Mouse (Mus musculus) erythroblast, embryonic 14.5 days (primary cell): ENCODE data around the gene Gm47995.
"Not testable (repeated sequence)": the region's sequence is repeated elsewhere in the genome, so short reads cannot be mapped to it uniquely, and the experiment has no call there.

Experiments
- GATA1 ChIP-seq: IDR thresholded peaks from 2 replicates; pipeline ENCODE4 v1.6.1; 2012; ENCODE audit warnings: low read length, inconsistent platforms, mixed read lengths
- TAL1 ChIP-seq: IDR thresholded peaks from 3 replicates; pipeline ENCODE4 v1.6.1; 2012; ENCODE audit warnings: low read length, inconsistent platforms, mixed read lengths

DNA sequence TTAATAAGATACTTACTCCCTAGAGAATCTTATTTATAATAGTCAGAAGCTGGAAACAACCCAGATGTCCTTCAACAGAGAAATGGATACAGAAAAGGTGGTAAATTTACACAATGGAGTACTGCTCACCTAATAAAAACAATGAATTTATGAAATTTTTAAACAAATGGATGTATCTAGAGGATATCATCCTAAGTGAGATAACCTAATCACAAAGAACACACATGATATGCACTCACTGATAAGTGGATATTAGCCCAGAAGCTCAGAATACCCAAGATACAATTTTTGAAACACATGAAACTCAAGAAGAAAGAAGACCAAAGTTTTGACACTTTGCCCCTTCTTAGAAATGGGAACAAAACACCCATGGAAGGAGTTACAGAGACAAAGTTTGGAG, 10.7 kb downstream of the Gm47995 start:
- not testable (repeated sequence) for TF ChIP-seq GATA1, TAL1
